Mouse (Mus musculus) liver, adult 2 months (tissue): Measurements from ENCODE around the gene Gm3880.
"Not testable (repeated sequence)": the region's sequence is repeated elsewhere in the genome, so short reads cannot be mapped to it uniquely, and the experiment has no call there.

Source experiments
- CTCF ChIP-seq: fragments of 200-500 bp; IDR thresholded peaks from 2 replicates; pipeline ENCODE4 v1.5.1; 2011; ENCODE audit warnings: low read depth, low read length, control low read depth
- POLR2A ChIP-seq: fragments of 200-500 bp; IDR thresholded peaks from 2 replicates; pipeline ENCODE4 v1.6.1; 2011; ENCODE audit warnings: low read length, control low read depth; ENCODE audit not compliant: insufficient read depth; ENCODE audit errors: extremely low read depth

DNA sequence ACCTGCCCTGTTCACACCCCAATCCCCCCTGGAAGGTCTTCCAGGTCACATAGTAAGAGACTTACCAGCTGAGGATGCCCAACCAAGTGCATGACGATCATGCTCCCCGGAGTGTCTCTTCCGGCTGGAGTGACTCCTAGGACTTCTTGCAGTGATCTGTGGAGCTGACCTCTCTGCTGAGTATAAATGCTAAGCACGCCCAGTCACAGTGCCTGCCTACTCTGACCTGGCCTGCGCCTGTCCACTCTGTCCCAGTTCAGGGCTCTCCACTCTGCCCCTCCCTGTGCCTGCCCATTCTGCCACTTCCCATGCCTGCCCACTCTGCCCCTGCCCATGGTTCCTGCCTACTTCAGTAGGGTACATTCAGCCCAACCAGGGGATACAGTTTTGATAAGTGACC, at the start of gene Gm3880:
- TF ChIP-seq CTCF, POLR2A: not testable (repeated sequence)
